Mouse (Mus musculus) CD4-positive, CD25-positive, alpha-beta regulatory T cell, adult 9 weeks (primary cell): ENCODE results near the gene Hist1h2ae. TPM values are rescaled to one million over a fixed set of nuclear protein-coding genes. Genes with fewer than 3 reads are reported as not detected.

ENCODE experiments used
- polyA plus RNA-seq: library from polyadenylated mRNA; unstranded; fragments of 100-300 nt; shearing (Covaris generic); gene quantifications from one replicate; pipeline ENCODE4 v1.2.1, GENCODE M21; 2017

Gene Hist1h2ae
- 0.97 TPM for polyA plus RNA-seq

DNA sequence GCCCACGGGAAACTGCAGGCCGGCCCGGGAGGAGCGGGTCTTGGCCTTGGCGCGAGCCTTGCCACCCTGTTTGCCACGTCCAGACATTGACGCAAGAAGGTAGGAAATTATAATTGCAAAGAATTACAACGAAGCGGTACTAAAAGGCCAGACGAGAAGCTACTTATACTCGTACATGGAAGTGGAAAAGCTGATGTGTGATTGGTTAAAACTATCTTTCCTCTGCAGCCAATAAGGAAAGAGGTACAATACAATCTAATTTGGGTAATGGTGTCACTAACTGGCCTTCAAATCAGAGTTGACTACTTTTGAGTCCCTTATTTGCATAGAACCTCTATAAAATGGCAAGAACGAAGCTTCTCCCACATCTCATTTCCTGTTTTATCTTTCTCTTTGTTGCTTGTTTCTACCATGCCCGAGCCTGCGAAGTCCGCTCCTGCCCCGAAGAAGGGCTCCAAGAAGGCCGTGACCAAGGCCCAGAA, at the start of gene Hist1h2ae, which contains the start of gene Hist1h2bg:
Hist1h2ae (minus strand) TSS at position 199 of the 482 bp plus-strand sequence.
Hist1h2bg (plus strand) TSS at position 375 of the 482 bp plus-strand sequence.

DNA sequence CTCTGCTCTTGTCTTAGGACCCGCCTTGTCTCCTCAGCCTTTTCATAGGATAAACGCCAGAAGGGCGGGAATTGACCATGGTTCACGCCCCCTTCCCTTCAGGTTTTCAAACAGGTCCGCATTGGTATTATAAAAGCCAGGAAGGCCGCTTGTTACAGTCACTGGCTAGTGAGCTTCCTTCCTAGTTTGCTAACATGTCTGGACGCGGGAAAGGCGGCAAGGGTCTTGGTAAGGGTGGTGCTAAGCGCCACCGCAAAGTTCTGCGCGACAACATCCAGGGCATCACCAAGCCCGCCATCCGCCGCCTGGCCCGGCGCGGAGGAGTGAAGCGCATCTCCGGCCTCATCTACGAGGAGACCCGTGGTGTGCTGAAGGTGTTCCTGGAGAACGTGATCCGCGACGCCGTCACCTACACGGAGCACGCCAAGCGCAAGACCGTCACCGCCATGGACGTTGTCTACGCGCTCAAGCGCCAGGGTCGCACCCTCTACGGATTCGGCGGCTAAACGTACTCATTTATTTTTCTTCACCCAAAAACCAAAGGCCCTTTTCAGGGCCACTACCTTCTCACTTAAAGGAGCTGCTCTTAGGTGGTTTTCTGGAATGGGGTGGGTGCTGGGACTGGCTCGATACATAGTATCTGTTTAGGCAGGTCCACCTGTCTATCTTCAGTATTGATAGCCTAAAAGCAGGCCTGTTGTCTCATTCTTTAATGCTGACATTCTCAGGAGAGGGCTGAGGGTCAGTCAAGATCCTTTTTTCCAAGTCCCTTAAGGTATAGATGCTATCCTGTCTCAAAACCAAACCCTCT, 10.6 kb upstream of the Hist1h2ae start, which contains the start of gene Hist1h4d:
Hist1h4d (plus strand) TSS at position 191 of the 811 bp plus-strand sequence.

DNA sequence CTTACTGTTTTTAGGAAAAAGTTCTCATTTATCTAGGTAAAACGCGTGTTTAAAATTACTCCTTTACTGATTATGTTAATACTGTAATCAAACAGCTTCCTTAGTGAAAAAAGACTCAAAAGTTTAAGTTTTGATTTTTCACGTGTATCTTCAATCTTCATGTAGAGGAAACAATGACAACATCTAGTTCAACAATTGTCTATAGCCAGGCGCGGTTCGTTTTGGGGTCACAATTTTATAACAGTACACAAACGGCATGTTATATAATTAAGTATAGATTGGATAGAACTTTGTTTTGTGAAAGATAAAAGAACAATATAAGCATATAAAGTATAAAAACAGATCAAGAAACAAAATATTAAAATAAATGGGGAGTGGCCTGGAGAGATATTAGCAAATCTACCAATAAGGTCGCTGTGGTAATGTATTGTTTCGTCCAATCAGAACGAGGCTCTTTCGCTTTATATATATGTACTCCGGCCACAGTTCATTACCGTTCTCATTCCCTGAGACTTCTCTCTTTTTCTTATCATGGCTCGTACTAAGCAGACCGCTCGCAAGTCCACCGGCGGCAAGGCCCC, 4.3 kb upstream of the Hist1h2ae start, which contains the start of gene Hist1h3d:
Hist1h3d (plus strand) TSS at position 493 of the 581 bp plus-strand sequence.

DNA sequence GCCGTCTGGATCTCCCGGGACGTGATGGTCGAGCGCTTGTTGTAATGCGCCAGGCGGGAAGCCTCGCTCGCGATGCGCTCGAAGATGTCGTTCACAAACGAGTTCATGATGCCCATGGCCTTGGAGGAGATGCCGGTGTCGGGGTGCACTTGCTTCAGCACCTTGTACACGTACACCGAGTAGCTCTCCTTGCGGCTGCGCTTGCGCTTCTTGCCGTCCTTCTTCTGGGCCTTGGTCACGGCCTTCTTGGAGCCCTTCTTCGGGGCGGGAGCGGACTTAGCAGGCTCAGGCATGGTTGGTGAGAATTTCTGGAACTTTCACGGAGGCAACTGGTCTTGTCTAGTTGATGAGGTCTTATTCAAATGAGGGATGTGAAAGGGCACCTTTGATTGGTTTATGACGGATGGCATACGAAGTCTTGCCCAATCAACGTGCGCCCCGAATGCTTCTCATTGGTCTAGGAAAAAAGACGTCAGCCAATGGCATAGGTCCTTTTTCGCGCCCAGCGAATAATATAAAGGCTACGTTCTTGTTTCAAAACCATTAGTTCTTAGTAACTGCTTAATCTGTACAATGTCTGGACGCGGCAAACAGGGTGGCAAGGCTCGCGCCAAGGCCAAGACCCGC, 3.0 kb upstream of the Hist1h2ae start, which contains the start of the genes Hist1h2bf and Hist1h2ad:
Hist1h2bf (minus strand) TSS at position 299 of the 627 bp plus-strand sequence.
Hist1h2ad (plus strand) TSS at position 484 of the 627 bp plus-strand sequence.

DNA sequence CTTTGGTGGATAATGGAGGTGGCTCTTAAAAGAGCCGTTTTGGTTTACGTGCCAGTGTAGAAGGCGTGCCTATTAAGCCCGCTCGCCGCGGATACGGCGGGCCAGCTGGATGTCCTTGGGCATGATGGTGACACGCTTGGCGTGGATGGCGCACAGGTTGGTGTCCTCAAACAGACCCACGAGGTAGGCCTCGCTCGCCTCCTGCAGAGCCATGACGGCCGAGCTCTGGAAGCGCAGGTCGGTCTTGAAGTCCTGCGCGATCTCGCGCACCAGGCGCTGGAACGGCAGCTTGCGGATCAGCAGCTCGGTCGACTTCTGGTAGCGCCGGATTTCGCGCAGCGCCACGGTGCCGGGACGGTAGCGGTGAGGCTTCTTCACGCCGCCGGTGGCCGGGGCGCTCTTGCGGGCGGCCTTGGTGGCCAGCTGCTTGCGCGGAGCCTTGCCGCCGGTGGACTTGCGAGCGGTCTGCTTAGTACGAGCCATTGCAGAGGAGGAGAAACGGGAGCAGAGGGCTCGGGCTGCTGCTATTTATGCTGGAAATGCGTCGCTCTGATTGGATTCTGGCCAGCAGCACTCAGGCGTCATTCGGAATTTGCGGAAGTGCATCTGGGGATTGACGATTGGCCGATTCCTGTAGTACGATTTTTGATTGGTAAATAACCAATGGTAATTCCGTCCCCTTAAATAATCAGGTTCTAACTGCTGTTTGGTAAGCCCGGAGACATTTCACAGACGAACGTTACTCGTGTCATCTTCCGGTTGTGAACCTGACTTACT, 8.9 kb downstream of the Hist1h2ae start, which contains the start of gene Hist1h3e:
Hist1h3e (minus strand) TSS at position 487 of the 777 bp plus-strand sequence.

DNA sequence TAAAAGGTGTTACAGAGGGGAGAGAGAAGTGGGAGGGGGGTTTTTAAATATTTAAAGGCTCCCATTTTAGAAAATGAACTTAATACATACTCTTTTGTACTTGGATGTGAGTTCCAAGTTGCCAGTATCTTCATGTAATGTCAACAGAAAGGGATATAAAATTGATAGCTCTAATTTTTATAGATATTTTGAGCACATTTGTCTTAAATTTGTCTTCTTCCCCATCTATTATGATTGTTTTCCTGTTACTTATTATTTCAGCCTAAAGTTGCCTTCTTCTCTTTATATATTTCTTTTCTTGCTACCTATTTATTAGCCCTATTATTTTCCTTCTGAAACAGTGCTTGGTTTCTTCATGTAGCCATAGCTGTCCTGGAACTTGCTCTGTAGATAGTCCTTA, 18.1 kb downstream of the Hist1h2ae start, which contains the start of gene Hist1h1d:
Hist1h1d (plus strand) TSS at position 301 of the 400 bp plus-strand sequence.

DNA sequence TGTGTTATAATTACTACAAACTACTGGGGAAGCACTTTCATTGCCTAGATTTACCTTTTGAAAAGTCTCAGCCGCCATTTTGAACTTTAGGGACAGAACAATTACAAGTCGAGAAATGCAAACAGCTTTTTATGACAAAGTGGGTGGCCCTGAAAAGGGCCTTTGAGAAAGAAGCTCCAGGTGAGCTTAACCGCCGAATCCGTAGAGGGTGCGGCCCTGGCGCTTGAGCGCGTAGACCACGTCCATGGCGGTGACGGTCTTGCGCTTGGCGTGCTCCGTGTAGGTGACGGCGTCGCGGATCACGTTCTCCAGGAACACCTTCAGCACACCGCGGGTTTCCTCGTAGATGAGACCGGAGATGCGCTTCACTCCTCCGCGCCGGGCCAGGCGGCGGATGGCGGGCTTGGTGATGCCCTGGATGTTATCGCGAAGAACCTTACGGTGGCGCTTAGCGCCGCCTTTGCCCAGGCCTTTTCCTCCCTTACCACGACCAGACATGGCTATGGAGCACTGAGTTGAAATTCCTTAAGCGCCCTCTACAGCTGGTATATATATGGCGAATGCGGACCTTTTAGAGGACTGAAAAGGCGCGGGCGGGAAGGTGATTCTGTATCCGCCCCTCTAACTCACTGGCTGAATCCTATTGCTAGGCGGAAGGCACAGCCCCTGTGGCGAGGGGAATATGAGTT, 19.7 kb downstream of the Hist1h2ae start, which contains the start of gene Hist1h4f:
Hist1h4f (minus strand) TSS at position 503 of the 689 bp plus-strand sequence.

DNA sequence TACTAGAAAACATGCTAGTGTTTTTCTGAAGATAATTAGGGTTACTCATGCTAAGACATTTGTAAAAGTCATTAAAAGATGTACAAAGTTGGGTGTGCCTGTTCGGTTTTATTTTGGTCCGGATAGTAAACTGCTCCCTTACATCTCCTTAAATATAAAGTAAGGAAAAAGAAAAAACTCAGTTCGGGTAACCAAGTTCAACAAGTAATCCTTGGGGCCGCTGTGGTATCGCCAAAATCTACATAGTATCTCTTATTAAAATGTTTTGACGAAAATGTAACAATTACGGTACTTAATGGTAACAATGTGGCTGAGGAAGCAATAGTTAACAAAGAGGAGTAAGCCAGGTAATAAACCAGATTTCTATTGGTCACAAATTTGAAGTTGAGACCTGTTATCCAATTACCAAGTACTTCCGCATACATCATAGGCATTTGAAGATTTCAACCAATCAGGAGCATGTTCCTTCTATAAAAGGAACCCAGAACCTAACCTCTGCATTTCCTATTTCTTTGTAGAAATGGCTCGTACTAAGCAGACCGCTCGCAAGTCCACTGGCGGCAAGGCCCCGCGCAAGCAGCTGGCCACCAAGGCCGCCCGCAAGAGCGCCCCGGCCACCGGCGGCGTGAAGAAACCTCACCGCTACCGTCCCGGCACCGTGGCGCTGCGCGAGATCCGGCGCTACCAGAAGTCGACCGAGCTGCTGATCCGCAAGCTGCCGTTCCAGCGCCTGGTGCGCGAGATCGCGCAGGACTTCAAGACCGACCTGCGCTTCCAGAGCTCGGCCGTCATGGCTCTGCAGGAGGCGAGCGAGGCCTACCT, 26.8 kb downstream of the Hist1h2ae start, which contains the start of gene Hist1h3f:
Hist1h3f (plus strand) TSS at position 88 of the 822 bp plus-strand sequence.

DNA sequence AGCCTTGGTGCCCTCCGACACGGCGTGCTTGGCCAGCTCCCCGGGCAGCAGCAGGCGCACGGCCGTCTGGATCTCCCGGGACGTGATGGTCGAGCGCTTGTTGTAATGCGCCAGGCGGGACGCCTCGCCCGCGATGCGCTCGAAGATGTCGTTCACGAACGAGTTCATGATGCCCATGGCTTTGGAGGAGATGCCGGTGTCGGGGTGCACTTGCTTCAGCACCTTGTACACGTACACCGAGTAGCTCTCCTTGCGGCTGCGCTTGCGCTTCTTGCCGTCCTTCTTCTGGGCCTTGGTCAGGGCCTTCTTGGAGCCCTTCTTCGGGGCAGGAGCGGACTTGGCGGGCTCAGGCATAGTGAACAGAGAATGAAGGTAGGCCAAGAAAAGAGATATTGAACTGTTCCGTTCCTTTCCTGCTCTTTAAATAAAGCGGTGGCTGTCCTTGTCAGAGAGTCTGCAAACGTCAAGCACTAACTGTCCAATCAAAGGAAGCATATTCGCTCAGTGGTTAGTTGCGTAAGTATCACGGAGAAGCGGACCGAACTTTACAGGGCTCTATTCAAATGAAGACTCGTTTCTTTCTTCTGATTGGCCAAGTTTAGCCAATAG, 27.9 kb downstream of the Hist1h2ae start, which contains the start of gene Hist1h2bh:
Hist1h2bh (minus strand) TSS at position 394 of the 609 bp plus-strand sequence.

DNA sequence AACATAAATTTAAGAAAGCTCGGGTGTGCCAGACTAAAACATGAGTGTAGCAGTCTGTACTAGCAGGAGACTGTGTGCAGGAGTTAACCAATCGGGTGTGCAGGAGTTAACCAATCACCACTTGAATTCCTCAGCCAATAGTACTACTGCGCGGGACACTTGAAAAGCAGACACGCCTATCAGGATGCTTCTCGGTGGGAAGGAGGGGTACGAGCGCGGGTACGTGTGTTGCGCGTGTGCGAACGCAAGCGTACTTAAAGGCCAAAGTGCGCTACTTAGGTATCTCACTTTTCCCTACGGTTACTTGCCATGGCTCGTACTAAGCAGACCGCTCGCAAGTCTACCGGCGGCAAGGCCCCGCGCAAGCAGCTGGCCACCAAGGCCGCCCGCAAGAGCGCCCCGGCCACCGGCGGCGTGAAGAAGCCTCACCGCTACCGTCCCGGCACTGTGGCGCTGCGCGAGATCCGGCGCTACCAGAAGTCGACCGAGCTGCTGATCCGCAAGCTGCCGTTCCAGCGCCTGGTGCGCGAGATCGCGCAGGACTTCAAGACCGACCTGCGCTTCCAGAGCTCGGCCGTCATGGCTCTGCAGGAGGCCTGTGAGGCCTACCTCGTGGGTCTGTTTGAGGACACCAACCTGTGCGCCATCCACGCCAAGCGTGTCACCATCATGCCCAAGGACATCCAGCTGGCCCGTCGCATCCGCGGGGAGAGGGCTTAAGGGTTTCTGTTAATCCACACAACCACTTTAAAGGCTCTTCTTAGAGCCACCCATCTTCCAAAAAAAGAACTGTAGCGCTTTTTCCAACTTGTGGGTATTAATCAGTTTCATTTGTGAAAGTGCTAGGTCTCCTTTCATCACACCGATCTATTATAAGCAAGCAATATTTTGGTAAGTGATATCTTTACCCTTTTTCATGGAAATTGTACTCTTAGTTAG, 35.6 kb downstream of the Hist1h2ae start, which contains the start of gene Hist1h3g:
Hist1h3g (plus strand) TSS at position 286 of the 939 bp plus-strand sequence.

DNA sequence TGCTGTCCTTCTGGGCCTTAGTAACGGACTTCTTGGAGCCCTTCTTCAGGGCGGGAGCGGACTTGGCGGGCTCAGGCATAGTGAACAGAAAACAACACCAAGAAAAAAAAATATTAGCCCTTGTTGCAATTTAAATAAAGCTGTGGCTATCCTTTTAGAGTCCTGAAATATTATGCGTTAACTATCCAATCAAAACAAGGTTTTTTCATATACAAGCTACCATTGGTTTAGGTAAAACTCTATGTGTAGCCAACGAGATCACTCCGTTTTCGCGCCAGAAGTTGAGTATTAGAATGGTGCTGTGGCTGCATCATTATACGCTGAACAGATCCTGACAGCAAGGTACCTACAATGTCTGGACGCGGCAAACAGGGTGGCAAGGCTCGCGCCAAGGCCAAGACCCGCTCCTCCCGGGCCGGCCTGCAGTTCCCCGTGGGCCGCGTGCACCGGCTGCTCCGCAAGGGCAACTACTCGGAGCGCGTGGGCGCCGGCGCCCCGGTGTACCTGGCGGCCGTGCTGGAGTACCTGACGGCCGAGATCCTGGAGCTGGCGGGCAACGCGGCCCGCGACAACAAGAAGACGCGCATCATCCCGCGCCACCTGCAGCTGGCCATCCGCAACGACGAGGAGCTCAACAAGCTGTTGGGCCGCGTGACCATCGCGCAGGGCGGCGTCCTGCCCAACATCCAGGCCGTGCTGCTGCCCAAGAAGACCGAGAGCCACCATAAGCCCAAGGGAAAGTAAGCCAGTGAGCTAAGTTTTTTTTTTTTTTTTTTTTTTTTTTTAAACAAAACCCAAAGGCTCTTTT, 37.3 kb downstream of the Hist1h2ae start, which contains the start of gene Hist1h2af:
Hist1h2af (plus strand) TSS at position 347 of the 808 bp plus-strand sequence.

DNA sequence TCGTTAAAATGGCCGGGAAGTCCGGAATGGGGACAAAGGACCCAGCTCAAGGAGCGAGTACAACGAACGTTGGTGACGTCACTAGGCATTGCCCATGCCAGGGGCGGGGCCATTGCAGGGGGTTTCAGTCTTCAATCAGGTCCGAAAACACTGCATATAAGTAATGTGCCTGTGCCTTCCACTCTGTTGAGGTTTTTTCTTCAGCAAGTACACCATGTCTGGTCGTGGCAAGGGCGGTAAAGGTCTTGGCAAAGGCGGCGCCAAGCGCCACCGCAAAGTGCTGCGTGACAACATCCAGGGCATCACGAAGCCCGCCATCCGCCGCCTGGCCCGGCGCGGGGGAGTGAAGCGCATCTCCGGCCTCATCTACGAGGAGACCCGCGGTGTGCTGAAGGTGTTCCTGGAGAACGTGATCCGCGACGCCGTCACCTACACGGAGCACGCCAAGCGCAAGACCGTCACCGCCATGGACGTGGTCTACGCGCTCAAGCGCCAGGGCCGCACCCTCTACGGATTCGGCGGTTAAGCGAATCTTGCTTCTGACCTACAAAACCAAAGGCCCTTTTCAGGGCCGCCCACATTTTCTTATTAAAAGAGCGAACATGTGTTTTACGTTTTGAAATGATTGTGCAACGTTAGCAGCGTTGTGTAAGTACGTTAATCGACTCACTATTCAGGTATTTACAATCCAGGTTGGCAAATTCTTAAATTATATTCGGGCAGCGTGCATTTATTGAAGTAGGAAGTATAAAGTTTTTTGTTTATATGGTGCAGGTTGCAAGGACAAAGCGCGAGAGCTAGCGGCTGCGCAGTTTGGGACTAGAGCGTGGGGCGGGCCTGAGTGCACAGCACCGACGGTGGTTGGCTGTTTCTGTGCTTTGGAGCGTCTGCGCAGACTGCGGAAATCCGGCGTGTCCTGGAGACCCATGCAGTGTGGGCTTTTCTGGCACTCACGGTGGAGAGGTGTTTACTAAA, 39.8 kb downstream of the Hist1h2ae start, which contains the start of gene Hist1h4h:
Hist1h4h (plus strand) TSS at position 150 of the 975 bp plus-strand sequence.

